Mouse (Mus musculus): Measurements from ENCODE around the gene Arrdc1. TPM values are rescaled to one million over a fixed set of nuclear protein-coding genes. Genes with fewer than 3 reads are reported as not detected.
A peak's percentile ranks its signal among the peaks of the same experiment; 100 is the strongest.
"Not testable (repeated sequence)": the region's sequence is repeated elsewhere in the genome, so short reads cannot be mapped to it uniquely, and the experiment has no call there.

Gene Arrdc1
- 192 and 248 TPM in 2 replicates for polyA plus RNA-seq (2012; rRNA removed)

DNA sequence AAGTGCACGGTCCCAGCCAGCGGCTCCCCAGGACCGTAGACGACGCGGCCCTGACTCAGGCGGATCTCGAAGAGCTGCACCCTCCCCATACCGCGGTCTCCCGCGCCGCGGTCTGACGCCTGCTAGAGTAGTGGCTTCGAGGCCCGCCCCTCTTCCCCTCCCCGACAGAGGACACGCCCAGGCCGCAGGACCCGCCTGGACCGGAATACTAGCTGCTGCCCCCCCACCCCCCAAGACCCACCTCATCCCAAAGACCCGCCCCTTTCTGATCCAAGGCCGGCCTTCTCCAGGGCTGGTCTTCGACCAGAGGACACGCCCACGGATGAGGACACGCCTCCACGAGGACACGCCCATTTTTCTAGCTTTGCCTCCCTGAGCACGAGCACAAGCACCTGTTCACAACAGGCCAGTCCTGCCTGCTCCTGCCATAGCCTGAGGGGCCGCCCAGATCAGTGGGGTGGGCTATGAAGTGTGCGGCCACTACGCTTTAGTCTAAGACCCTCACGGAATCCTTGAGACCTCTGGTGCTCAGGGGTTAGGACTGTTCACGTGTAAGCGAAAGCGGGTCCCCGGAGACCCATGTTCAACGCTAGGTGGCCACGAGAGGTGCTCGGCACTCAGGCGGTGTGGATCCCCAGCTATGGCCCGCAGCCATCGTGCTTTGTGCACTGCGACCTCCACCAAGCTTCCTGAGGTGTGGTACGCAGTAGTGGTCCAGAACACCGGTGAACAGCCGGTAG, at the start of gene Arrdc1:
Arrdc1 (minus strand) TSS at position 196 of the 740 bp plus-strand sequence.
- Histone ChIP-seq H3K36me3 (ENCODE audit: control insufficient read depth, insufficient read depth, low read length) (no peaks in the 10 kb centered on the region), H3K27ac (ENCODE audit: insufficient read depth, low read length) (peak within 1 kb of the TSS; percentile 95), H3K4me1 (ENCODE audit: control insufficient read depth, insufficient read depth, insufficient read length) (peaks cover 8% of the 10 kb centered on the region; the same call in 1 of the 2 replicates), H3K27me3 (ENCODE audit: control insufficient read depth, insufficient read depth, low read length) (no peaks in the 10 kb centered on the region), H3K4me3 (ENCODE audit: extremely low read depth, insufficient read depth, insufficient read length) (peak within 1 kb of the TSS; percentile 73)
- under 1% methylated on average over 48 of the region's 49 CpGs for WGBS
- peak; percentile 93 to 97 for DNase-seq (ENCODE audit: low read depth in 1 of 2, low spot score in 2 of 2)
- TF ChIP-seq CTCF (IDR thresholded peaks at IDR 0.05; ENCODE audit: extremely low read depth, insufficient read depth, insufficient read length, insufficient replicate concordance) (peak; percentile 47; the same call in 1 of the 2 replicates), POLR2A (IDR thresholded peaks at IDR 0.05; ENCODE audit: low read depth, low read length) (peak; percentile 85)

DNA sequence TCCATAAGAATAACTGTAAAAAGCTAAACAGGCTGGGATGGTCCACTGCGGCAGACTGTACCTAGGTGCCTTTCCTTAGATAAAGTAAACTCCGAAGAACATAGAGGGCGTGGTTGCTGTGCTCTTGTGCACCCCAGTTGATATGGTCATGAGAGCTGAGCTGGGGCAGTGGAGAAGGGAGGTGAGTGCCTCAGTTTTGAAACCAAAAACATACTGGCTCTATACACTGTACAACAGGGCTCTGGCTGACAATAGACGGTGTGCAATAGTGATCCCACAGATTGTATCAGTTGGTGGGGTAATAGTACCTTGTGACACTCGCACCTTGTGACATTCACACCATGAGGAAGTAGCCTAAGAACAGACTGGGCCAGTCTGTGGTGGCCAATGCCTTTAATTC, 41.9 kb upstream of the Arrdc1 start:
- 68% methylated on average over 5 of the region's 5 CpGs for WGBS
- Histone ChIP-seq H3K27me3 (ENCODE audit: control insufficient read depth, insufficient read depth, low read length) (no peaks in the 10 kb centered on the region), H3K36me3 (ENCODE audit: control insufficient read depth, insufficient read depth, low read length) (peaks cover 13% of the 10 kb centered on the region), H3K4me3 (ENCODE audit: extremely low read depth, insufficient read depth, insufficient read length) (no peak overlapping the region), H3K4me1 (ENCODE audit: control insufficient read depth, insufficient read depth, insufficient read length) (peaks cover 5% of the 10 kb centered on the region; the same call in 1 of the 2 replicates), H3K27ac (ENCODE audit: insufficient read depth, low read length) (no peak overlapping the region)
- no peak for TF ChIP-seq CTCF (IDR thresholded peaks at IDR 0.05; ENCODE audit: extremely low read depth, insufficient read depth, insufficient read length, insufficient replicate concordance)
- no peak for TF ChIP-seq POLR2A (IDR thresholded peaks at IDR 0.05; ENCODE audit: low read depth, low read length)
- DNase-seq (ENCODE audit: low read depth in 1 of 2, low spot score in 2 of 2), result no peak

DNA sequence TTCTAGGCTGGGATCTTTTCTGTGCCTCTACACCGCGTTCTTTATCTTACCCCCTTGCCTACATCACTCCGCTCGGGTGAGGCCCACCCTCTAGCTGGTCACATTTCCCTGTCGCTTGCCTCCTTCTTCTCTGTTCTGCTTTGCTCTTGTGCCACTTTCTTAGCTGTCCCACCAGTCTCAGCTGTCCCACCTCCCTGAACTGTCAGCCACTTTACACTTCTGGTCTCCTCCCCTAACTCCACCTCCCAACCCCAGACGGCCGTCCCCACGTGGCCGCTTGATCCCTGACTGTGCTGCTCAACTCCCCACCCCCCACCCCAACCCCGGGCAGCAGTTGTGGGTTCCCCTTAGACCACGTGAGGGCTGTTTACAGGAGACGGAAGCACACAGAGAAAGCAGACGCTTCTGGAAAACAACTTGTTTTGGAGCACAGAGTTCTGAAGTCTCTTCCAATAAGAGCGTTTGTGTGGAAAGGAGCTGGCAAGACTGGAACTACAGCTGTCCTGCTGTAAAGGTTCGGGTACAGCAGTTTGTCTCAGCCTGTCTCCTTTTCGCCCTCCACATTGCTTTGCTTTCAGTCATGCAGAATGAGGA, 40.7 kb upstream of the Arrdc1 start, which contains the start of gene Pnpla7:
Pnpla7 (plus strand) TSS at position 330 of the 594 bp plus-strand sequence.
- TF ChIP-seq CTCF (IDR thresholded peaks at IDR 0.05; ENCODE audit: extremely low read depth, insufficient read depth, insufficient read length, insufficient replicate concordance), result no peak
- no peak; the same call in none of the 2 replicates for TF ChIP-seq POLR2A (IDR thresholded peaks at IDR 0.05; ENCODE audit: low read depth, low read length)
- Histone ChIP-seq H3K36me3 (ENCODE audit: control insufficient read depth, insufficient read depth, low read length) (peaks cover 12% of the 10 kb centered on the region; the same call in 1 of the 2 replicates), H3K4me3 (ENCODE audit: extremely low read depth, insufficient read depth, insufficient read length) (peak within 1 kb of the TSS; percentile 89), H3K27ac (ENCODE audit: insufficient read depth, low read length) (peak within 1 kb of the TSS; percentile 94), H3K4me1 (ENCODE audit: control insufficient read depth, insufficient read depth, insufficient read length) (peaks cover 5% of the 10 kb centered on the region; the same call in 1 of the 2 replicates), H3K27me3 (ENCODE audit: control insufficient read depth, insufficient read depth, low read length) (no peaks in the 10 kb centered on the region)
- DNase-seq (ENCODE audit: low read depth in 1 of 2, low spot score in 2 of 2), result peak; percentile 80 to 87
- under 1% methylated on average over 16 of the region's 16 CpGs for WGBS

DNA sequence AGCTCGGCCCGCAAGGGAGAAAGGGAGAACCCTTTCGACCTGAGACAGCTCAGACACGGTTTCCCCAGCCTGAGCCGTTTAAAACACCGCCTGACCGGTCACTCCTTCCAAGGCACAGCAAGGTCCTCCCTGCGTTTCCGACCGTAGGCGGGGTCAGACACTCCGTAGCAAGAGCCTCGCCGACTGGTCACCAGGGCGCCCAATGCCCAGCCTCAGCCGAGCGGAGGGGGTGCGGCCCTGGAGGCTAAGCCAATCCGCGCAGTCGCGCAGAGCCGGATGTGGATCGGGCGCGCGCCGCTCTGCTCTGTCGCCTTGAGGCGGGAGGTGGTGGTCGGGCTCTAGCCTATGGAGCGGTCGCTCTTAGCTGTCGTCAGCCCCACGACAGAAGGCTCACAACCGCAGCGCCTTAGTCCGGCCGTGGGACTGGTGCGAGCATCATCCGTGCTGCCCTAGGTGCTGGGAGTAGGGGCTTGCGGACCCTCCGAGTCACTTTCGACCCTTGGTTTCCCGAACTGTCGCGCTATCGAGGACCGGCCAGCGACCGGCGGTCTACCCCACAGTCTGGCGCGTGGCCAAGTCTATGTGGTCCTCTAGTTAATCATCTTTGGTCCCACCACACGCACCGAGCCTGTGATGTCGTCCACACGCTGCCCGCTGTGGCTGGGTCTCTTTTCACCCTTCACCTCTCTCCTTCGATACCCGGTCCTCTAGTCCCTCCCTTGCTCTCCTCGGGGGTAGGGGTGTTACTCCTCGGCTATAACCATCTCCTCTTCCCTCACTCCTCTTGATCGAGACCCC, 40.1 kb upstream of the Arrdc1 start, which contains the start of gene Mrpl41:
Mrpl41 (minus strand) TSS at position 193 of the 798 bp plus-strand sequence.
- H3K36me3 ChIP-seq (ENCODE audit: control insufficient read depth, insufficient read depth, low read length), result peaks cover 7% of the 10 kb centered on the region; the same call in 1 of the 2 replicates
- peak; percentile 91 to 96 for DNase-seq (ENCODE audit: low read depth in 1 of 2, low spot score in 2 of 2)
- under 1% methylated on average over 64 of the region's 64 CpGs for WGBS
- peak within 1 kb of the TSS; percentile 89 for H3K4me3 ChIP-seq (ENCODE audit: extremely low read depth, insufficient read depth, insufficient read length)
- H3K27ac ChIP-seq (ENCODE audit: insufficient read depth, low read length), result peak within 1 kb of the TSS; percentile 94
- TF ChIP-seq POLR2A (IDR thresholded peaks at IDR 0.05; ENCODE audit: low read depth, low read length) (peak; percentile 96), CTCF (IDR thresholded peaks at IDR 0.05; ENCODE audit: extremely low read depth, insufficient read depth, insufficient read length, insufficient replicate concordance) (no peak)
- no peaks in the 10 kb centered on the region for H3K27me3 ChIP-seq (ENCODE audit: control insufficient read depth, insufficient read depth, low read length)
- H3K4me1 ChIP-seq (ENCODE audit: control insufficient read depth, insufficient read depth, insufficient read length), result peaks cover 5% of the 10 kb centered on the region; the same call in 1 of the 2 replicates

DNA sequence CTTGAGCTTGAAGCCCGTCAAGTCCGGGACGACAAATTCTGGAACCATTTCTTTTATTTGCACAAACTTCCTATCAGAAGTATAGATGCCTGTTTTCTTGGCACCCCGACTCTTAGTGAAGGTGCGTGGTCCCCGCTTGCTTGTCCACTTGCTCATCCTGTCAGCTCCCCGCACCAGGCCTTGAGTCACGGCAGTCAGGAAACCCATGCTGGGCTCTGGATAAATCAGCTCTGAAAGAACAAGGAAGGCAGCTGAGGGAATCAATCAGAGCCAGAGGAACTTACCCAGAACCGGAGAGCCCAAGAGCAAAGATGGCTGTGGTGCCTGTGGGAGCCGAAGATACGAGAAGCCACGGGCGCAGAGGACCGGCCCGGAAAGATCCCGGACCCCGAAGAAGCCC, 39.4 kb upstream of the Arrdc1 start:
- H3K4me3 ChIP-seq (ENCODE audit: extremely low read depth, insufficient read depth, insufficient read length), result peak overlapping the region; percentile 89
- H3K27ac ChIP-seq (ENCODE audit: insufficient read depth, low read length), result peak overlapping the region; percentile 88
- under 1% methylated on average over 17 of the region's 17 CpGs for WGBS
- not testable (repeated sequence) for H3K27me3 ChIP-seq (ENCODE audit: control insufficient read depth, insufficient read depth, low read length); H3K4me1 ChIP-seq (ENCODE audit: control insufficient read depth, insufficient read depth, insufficient read length); DNase-seq (ENCODE audit: low read depth in 1 of 2, low spot score in 2 of 2)
- peaks cover 11% of the 10 kb centered on the region for H3K36me3 ChIP-seq (ENCODE audit: control insufficient read depth, insufficient read depth, low read length)

DNA sequence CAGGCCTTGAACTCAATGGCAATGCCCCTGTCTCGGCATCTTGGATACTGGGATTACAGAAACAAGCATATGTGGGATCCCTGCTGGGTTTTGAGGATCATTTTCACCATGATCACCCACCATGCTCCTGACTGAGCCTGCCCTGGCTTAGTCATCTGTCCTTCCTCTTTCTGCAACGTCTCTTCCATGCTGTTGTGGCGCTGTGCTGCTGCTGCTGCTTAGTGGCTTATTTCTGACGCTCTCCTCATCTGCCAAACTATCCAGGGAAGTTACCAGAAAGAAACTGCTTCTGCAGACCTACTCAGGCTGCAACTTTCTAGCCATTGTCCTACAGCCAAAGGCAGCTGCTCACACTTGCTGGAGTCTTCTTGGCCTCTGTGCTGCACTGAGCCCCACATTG, 35.3 kb upstream of the Arrdc1 start:
- Histone ChIP-seq H3K36me3 (ENCODE audit: control insufficient read depth, insufficient read depth, low read length) (peaks cover 22% of the 10 kb centered on the region), H3K27ac (ENCODE audit: insufficient read depth, low read length) (no peak overlapping the region), H3K4me1 (ENCODE audit: control insufficient read depth, insufficient read depth, insufficient read length) (peaks cover 5% of the 10 kb centered on the region; the same call in 1 of the 2 replicates), H3K4me3 (ENCODE audit: extremely low read depth, insufficient read depth, insufficient read length) (no peak overlapping the region), H3K27me3 (ENCODE audit: control insufficient read depth, insufficient read depth, low read length) (no peaks in the 10 kb centered on the region)
- TF ChIP-seq POLR2A (IDR thresholded peaks at IDR 0.05; ENCODE audit: low read depth, low read length) (no peak), CTCF (IDR thresholded peaks at IDR 0.05; ENCODE audit: extremely low read depth, insufficient read depth, insufficient read length, insufficient replicate concordance) (no peak)
- DNase-seq (ENCODE audit: low read depth in 1 of 2, low spot score in 2 of 2), result no peak
- WGBS, result 76% methylated on average over 4 of the region's 4 CpGs
